Mouse (Mus musculus) testis, adult 10 weeks (tissue): Measurements from ENCODE around the gene Rab27a. TPM values are rescaled to one million over a fixed set of nuclear protein-coding genes. Genes with fewer than 3 reads are reported as not detected.

Experiments used
- polyA plus RNA-seq: library from polyadenylated mRNA; stranded (reverse); fragments of 350-450 nt; fragmentation: Illumina TruSeq; extraction: RNeasy Lipid Tissue Mini Kit (QIAGEN cat#74804); gene quantifications from one replicate; pipeline ENCODE4 v1.2.3, GENCODE M21; 2014; ENCODE audit warnings: low read depth, low replicate concordance

Rab27a gene
- polyA plus RNA-seq = 22.6 TPM

GRCm38 (mm10) chr9:73044146-73045079, at the start of gene Rab27a:
Gene Rab27a, plus strand, starts transcription at chr9:73044854.

GRCm38 (mm10) chr9:73040080-73040479, 4.6 kb upstream of the Rab27a start, which contains the start of gene Pigb:
Gene Pigb, minus strand, starts transcription at chr9:73040378.

DNA sequence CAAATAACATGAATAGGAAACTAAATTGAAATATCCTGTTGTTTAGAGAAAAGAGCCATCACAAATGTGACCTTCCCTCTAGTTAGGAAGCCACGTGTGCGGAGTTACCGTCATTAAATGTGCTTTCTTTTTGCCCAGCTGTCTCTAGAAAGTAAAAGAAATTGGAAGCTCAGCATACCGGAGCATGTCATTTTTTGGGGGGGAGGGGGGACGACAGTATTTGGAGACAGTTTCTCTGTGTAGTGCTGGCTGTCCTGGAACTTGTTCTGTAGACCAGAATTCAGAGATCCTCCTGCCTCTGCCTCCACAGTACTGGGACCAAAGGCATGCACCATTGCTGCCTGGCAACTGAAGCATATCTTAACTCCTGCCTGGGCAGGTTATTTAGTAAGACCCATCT, 56.9 kb downstream of the Rab27a start, which contains the start of gene Khdc3:
Khdc3 (plus strand) TSS at position 301 of the 400 bp plus-strand sequence.

GRCm38 (mm10) chr9:73102181-73102580, 57.5 kb downstream of the Rab27a start, which contains the start of gene Gm20509:
Gene Gm20509, plus strand, starts transcription at chr9:73102470.

GRCm38 (mm10) chr9:73112919-73113906, 68.6 kb downstream of the Rab27a start, which contains the start of gene Rsl24d1:
Gene Rsl24d1, plus strand, starts transcription at chr9:73113426.

Other genes starting within 250 kb of the Rab27a start
- 0.38 TPM for gene Prtg, start 238.0 kb upstream of the Rab27a start, polyA plus RNA-seq
- gene Pygo1, start 119.2 kb upstream of the Rab27a start, polyA plus RNA-seq = 1.5 TPM
- 44.3 TPM for gene Dyx1c1, start 86.1 kb upstream of the Rab27a start, polyA plus RNA-seq
- not detected for gene Gm44503, start 86.0 kb upstream of the Rab27a start, polyA plus RNA-seq
- 235 TPM for gene Ccpg1os, start 59.5 kb upstream of the Rab27a start, polyA plus RNA-seq
- 142 TPM for gene Ccpg1, start 59.4 kb upstream of the Rab27a start, polyA plus RNA-seq
- 4.3 TPM for gene Pigb, start 4.5 kb upstream of the Rab27a start, polyA plus RNA-seq
- gene Khdc3, start 57.0 kb downstream of the Rab27a start, polyA plus RNA-seq = 0.22 TPM
- gene Gm20509, start 57.6 kb downstream of the Rab27a start, polyA plus RNA-seq = not detected
- gene Rsl24d1, start 68.6 kb downstream of the Rab27a start, polyA plus RNA-seq = 47.3 TPM